Mouse (Mus musculus) left cerebral cortex, postnatal 36 days (tissue): Measurements from ENCODE around the gene Tpk1. TPM values are rescaled to one million over a fixed set of nuclear protein-coding genes. Genes with fewer than 3 reads are reported as not detected.

Experiments used
- DNase-seq, 2 experiments: peaks; one replicate each; pipeline ENCODE4 v3.0.0; 2021 to 2022; ENCODE audit warnings: low spot score in 2 of 2, mixed read lengths in 1 of 2
- intact Hi-C: fragments of 180-260 bp; cut with DNase I; formaldehyde crosslinking; loops from one replicate; pipeline ENCODE4 v1.15.1; 2025
- total RNA-seq, 2 experiments: library from RNA; stranded (reverse); gene quantifications; 2 replicates each; pipeline ENCODE4 v1.2.3; 2021

The Tpk1 gene
- total RNA-seq, 2 experiments from 2014 or later = 4.2 to 4.6 TPM

GRCm38 (mm10) chr6:43462189-43462848 is 203.8 kb downstream of the Tpk1 start:
- intact Hi-C loops = no loop called here
- DNase-seq = no peak

DNA sequence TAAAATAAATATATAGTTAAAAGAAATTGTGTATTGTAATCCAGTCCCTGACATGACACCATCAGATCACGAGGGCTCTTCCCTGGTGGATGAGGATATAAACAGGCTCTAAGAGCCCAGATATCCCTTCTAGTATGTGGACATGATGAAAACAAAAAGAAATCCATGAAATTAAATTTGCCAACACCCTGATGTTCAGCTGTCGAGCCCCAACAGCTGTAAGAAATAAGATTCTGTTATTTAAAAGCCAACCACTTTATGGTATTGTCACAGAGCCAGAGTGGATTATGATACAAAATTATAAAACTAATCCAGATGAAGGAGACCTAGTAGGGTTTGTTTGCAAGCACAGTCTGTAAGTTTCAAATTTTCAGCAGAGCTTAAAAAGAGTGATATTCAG is 207.0 kb downstream of the Tpk1 start:
- DNase-seq = no peak
- intact Hi-C loops = no loop called here

DNA sequence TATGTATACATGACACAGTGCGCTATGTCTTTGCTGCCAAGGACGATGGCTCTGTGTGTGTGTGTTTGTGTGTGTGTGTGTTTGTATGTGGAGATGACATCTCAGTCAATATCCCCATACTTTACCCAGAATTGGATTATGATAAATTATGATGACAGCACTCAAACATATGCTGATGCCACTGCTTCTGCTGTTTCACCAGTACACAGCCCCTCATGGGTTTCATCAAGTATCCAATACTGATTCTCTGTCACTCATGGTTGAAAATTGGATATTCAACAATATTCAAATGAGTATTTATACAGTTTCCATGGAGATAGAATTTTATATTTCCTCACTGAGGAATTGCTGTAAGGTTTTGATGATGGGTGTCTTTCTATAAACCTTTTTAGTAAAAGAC is 208.1 kb downstream of the Tpk1 start:
- intact Hi-C loops = no loop called here
- no peak for DNase-seq

DNA sequence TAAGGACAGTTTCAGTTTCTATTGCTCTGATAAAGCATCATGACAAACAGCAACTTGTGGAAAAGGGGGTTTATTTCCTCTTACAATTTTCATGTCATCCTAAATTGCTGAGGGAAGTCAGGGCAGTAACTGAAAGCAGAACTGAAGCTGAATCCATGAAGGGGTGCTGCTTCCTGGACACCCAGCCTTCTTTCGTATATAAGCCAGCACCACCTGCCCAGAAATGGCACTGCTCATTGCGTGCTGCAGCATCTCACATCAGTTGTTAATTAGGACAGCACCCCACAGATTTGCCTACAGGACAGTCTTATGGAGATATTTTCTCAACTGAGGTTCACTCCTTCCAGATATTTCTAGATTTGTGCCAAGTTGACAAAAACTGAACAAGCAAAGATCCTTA is 216.6 kb downstream of the Tpk1 start:
- intact Hi-C loops = no loop called here
- DNase-seq = no peak

DNA sequence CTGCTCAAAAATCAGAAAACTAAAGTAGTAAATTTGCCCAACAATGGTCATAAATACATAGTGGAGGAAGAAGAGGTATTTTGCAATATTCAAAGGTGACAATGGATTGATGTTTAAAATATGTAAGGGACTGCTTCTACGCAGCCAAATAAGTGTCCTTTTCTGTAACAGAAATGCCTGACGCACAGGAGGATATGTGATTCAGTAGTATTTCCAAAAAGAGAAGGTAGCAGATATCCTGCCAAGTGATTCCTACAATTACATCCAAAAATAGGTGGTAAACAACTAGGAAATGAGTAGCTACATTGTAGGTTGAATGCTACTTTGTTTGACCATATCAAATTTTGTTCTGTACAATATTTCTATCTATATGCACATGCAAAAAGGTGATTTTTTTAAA is 220.2 kb downstream of the Tpk1 start:
- DNase-seq = no peak
- intact Hi-C loops = no loop called here

DNA sequence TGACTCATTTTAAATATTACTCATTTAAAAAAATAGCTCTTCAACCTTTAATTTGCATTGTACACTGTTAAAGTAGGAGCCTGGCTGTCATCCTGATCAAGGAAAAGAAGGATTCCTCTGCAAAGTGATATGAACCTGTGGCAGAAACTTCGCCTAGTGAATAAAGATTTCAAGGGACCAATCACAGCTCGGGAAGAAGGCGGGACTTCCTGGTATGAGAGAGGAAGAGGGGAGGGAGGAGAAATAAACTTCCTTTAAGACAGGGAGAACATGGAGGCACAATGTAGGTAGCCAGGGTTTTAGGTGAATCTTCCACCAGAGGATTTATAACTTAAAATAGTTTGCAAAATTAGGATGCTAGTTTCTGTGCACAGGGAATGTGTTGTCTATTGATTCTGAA is 223.9 kb downstream of the Tpk1 start:
- intact Hi-C loops = no loop called here
- DNase-seq = no peak

- intact Hi-C loops = no loop called here
- no peak for DNase-seq
Observed at GRCm38 (mm10) chr6:43435987-43436541, 230.0 kb downstream of the Tpk1 start.

DNA sequence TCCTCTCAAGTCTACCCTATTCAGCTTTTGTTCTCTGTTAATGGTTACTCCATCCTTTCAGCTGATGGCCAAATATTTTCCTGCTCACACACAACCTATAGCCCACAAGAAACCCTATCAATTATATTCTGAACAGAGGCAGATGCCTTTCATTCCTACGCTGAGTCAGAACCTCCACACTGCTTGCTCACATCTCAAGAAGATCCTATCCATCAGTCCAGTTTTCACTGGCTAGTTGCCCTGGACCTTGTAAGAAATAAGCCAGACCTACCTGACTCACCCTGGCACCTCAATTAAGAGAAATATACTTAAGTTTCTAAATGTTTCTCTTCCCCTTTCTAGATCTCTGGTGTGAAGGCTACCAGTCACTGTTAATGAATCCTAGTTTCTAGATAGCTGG is 231.7 kb downstream of the Tpk1 start:
- intact Hi-C loops = no loop called here
- no peak for DNase-seq

DNA sequence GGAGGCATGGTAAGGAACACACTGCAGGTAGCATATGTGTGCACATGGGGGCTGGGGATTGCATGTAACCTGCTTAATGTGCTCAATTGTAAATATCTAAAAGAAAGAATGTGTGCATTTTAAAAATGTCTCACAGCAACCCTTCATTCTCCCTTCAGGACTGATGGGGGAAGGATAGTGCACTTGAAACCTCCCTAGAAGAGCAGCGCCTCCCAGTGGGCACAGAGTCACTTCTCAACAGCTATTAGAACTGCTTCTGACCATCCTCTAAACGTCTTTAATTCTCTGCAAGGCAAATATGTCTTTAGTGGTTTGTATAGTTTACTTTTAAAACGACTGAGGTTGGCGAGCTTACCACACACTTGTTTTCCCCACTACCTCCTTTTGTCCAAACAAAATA is 241.1 kb downstream of the Tpk1 start:
- DNase-seq = no peak
- intact Hi-C loops = no loop called here

DNA sequence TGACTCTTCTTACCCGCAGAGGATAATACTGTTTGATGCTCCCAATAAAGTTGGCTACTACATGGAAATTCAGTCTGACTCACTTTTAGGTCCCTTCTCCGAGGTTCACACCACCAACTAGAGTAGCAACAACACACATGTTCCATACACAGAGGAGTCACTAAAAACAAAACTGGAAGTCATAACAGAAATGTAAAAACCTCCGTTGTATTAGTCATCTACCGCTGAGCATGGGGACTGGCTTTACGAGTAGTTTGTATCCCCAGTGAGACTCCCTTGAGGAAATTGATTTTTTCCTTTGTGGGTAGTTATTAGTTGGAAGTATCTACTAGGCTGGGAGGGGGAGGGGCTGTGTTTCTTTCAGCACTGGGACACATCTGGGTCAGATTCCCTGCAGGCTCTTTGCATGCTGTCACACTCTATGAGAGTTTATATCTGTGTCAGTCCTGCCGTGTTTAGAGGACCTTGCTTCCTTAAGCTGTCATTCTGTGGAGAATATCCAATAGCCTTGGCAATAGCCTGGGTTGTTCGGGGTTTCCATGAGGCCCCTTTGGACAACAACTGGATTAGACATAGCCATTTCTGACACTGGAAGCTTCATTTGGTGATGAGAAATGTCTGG is 245.6 kb downstream of the Tpk1 start:
- intact Hi-C loops = no loop called here
- no peak for DNase-seq

DNA sequence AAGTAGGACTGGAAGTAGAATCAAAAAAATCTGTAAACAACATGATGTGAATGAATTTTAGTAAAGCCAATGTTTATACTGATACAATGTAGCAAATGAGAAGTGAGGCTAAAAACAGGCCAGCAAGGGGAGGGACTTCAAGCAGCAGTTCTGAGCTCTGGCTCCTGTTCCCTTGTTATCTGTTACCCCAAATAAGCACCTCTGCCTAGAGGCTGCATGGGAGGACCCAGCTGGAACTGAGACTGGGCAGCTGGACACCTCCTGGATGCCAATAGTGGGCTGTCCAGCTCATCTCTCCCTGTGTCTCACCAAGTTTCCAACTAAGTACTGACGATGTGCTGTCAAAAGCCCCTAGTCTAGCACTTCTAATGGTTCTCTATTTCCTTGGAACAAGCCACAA is 257.1 kb downstream of the Tpk1 start:
- intact Hi-C loops = no loop called here
- no peak for DNase-seq

DNA sequence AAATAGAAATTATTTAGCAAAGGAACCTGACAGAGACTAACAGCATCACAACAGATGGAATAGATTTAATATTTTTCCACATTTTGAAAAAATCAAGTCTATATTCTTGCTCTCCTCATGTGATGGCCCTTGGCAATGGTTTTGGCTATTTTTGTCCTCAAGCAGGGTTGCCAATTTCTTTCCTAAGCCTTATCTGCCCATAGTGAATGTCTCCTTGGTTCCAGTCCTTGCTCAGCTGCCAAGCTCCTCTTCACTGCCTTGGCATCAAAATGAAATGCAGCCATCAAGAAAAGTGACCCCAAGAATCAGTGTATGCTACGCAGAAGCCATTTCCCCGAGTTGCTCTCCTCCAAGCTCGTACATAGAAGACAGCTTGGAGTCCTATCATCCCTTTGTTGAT is 263.0 kb downstream of the Tpk1 start:
- DNase-seq = no peak
- intact Hi-C loops = no loop called here

- no peak for DNase-seq
- intact Hi-C loops = no loop called here
Observed at GRCm38 (mm10) chr6:43402219-43402997, 263.7 kb downstream of the Tpk1 start.

- DNase-seq = no peak
- intact Hi-C loops = loop anchor here (10.0 kb wide), 2 partner anchors 268 to 1628 kb away; partner anchors contain the start of gene Tpk1
Observed at GRCm38 (mm10) chr6:43396426-43396825, 269.7 kb downstream of the Tpk1 start.

- intact Hi-C loops = loop anchor here (10.0 kb wide), 2 partner anchors 269 to 1629 kb away; partner anchors contain the start of gene Tpk1
- DNase-seq = peak; percentile 18 to 27
Observed at GRCm38 (mm10) chr6:43395538-43395937, 270.5 kb downstream of the Tpk1 start.

- DNase-seq = no peak
- intact Hi-C loops = loop anchor here (10.0 kb wide), 2 partner anchors 273 to 1633 kb away; partner anchors contain the start of gene Tpk1
Observed at GRCm38 (mm10) chr6:43391358-43391757, 274.7 kb downstream of the Tpk1 start.

- intact Hi-C loops = no loop called here
- no peak for DNase-seq
Observed at GRCm38 (mm10) chr6:43387273-43387672, 278.8 kb downstream of the Tpk1 start.

GRCm38 (mm10) chr6:43384841-43385240 is 281.2 kb downstream of the Tpk1 start:
- intact Hi-C loops = no loop called here

DNA sequence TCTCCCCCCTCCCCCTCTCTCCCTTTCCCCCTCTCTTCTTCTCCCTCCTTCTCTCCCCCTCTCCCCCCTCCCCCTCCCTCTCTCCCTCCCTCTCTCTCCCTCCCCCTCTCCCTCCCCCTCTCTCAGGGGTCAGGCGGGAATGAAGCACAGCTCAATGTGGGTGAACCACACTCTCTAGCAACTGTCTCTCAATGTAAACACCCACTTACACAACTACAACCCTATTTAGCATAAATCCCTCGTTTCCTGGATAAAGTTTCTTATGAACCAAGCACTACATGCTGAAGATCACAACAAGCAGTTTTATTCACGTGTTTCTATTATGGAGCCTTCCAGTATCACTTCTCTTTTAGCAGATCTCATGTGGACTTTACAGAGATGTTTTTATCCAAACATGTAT is 281.8 kb downstream of the Tpk1 start:
- no peak for DNase-seq
- intact Hi-C loops = no loop called here

More at GRCm38 (mm10) chr6:43384841-43385240, 281.2 kb downstream of the Tpk1 start:
- DNase-seq = no peak

DNA sequence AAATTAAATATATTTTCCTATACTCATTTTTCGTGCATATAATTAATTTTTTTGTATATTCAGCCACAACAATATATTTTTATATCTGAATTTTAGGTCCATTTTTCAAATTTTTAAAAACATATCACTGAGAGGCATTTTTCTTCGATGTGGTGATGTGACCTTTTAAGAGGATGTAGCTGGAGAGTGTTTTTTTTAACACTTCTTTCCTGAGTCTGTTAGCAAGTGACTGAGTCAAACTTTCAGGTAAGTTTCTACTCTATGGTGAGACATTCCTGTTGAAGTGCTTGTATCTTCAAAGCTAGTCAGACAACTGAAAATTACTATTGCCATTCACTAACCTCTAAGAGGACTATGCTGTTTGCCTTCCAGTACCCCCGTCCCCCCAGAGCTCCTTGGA is 283.3 kb downstream of the Tpk1 start:
- DNase-seq = no peak
- intact Hi-C loops = no loop called here
